Mouse (Mus musculus): ENCODE results near the gene Jam3.
A peak's percentile ranks its signal among the peaks of the same experiment; 100 is the strongest.

Jam3 gene

DNA sequence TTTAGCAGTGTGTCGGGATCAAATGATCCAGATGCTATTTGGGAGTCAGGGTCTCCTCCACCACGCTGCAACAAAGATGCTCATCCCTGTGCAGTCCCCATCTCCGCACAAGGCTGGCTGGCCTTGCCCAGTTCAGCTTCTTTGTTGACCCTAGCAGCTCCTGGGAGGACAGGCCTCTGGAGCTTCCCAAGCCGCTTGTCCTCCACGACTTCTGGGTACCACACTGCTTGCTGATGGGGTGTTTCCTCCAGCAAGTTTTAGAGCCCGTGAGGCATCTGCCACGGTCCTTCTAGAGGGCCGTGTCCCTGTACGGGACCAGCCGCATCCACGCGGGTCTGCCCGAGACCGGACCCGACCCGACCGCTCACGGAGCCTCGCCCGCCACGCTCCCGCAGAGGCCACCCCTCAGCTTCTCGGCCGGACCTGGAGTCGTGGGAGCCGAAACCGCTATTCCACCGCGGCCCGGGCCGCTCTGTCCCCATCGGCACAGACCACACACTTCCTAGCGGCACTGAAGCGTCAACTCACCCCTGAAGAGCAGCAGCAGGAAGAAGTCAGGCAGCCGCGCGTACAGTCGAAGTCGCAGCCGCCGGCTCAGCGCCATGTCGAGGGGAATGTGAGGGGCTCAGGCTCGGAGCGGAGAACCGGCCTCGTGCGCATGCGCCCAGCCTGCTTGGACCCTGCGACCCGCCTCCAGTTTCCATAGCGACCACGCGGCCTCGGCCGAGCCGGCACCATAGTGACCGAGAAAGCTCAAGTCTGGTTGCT is at the start of gene Jam3:
Gene Jam3, minus strand, starts transcription at position 659 of the 768 bp plus-strand sequence.
- peak; percentile 99 for DNase-seq (ENCODE audit: low read depth, low spot score)

DNA sequence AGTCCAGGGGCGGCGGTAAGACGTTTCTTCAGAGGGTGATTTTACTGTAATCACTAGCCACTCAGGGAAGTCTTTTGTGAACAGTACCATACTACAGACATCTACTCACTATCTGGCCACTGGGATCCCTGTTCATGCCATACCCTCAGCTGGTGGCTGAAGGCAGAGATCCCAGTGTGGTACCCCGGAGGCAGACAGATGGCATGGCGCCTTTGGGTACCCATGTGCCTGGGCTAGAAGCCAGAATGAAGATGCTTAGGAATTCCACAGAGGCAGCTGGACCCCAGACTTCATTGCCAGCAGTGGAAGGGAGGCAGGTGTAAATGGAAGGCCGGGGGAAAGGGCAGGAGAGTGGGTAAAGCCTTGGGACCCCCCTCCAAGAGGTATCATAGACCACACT is 49.0 kb upstream of the Jam3 start:
- DNase-seq (ENCODE audit: low read depth, low spot score) = no peak

DNA sequence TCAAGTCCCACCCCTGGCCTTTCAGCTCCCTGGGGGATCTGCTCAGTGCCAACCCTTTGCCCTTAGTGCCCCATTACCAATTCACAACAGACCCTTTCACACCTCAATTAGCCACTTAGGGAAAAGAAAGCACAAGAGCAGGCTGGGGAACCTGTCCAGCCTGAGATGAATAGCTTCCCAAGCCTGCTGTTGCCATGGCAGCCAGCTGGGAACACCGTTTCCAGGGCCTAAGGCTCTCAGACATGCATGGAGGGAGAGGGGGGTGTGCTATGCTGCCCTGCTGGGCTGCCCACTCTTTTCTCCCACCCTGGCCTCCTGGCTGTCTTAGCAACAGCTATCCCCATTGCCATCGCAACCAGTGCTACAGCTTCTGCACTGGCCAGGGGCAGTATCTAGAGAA is 47.9 kb upstream of the Jam3 start:
- DNase-seq (ENCODE audit: low read depth, low spot score) = peak; percentile 54

DNA sequence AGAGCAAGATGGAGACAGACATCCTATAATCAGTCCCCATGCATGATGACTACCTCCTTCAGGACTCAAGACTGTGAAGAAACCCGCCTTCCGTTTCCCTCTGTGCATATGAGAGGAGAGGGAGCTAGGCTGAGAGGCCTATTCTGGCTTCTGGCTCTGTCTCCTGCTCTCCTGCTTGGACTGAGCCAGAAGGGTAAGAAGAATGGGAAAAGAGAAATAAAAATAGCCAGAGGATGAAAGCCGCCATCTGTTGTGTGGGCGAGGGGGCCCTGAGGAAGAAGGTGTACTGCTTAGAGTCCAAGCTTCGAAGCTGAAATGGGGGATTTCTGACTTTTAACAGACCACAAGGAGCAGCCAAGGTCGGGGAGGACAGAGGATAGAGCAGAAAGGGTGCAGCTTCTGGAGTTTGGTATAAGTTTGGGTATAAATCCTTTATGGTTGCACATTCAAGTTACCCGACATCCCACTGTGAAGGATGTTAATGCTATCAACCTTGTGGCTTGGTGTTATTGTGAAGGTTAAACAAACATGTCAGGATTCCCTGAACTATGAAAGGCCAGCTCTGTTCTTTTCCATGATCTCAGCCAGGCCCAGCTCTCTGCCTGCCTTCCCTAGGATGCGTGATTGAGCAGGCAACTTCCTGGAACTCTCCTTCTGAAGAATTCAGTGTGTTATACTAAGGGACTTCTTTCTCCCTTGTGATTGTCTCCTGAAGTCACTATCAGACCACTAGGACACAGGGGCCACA is 46.4 kb upstream of the Jam3 start:
- no peak for DNase-seq (ENCODE audit: low read depth, low spot score)

DNA sequence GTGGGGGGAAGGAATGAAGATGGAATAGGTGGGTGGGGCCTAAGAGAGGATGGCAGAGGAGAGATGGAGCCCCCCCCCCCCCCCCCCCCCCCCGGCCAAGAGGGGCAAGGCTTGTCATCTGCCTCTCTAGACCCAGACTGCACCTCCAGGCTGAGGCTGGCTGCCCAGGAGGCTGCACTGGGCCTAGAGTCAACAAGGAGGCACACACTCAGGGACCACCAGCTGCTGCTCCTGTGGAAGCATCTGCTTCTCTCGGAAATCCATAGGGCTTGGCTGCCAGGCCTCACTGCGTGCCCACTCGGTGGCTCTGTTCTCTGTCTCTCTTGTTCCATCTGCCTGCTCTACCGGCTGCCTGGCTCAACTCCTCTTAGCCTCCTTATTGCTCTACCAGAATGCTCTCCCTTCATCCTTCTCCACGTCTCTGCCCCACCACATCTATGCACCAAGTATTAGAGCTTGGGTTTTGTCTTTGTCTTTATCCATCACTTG is 38.4 kb upstream of the Jam3 start:
- DNase-seq (ENCODE audit: low read depth, low spot score) = no peak

DNA sequence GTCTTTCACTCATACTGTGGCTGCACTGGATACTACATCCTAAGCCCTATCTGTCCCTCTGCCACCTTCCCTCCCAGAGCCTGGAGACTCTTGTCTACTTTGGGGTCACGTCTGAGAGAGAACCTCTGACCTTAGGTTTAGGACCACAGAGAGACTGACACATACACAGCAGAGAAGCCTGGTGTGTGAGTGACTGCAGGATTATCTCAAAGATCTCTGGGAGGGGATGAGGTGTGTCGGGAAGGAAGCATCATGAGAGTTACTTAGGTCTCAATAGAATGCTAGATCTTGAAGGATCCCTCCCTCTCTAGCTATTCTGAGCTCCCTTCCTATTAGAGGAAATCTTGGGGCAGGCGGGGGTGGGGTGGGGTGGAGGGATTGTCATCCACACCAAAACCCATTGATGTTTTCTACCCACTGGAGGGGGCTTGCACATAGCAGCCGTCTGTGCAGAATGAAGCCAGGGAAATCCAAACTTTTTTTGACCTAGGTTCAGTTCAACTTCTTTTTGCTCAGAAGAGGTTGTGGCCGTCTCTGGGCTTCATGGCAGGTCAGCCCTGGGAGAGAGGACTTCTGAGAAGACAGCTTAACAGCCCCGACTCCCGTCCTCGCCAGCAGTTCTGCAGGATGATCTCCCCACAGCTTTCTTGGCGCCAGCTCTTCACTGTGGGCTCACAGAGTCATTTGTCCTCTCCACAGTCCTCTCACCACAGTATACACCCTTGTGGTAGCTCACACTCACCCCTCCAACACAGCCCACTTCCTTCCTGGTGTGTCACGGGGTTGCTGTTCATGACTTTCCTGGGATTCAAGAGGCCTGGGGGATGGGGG is 37.8 kb upstream of the Jam3 start:
- no peak for DNase-seq (ENCODE audit: low read depth, low spot score)

DNA sequence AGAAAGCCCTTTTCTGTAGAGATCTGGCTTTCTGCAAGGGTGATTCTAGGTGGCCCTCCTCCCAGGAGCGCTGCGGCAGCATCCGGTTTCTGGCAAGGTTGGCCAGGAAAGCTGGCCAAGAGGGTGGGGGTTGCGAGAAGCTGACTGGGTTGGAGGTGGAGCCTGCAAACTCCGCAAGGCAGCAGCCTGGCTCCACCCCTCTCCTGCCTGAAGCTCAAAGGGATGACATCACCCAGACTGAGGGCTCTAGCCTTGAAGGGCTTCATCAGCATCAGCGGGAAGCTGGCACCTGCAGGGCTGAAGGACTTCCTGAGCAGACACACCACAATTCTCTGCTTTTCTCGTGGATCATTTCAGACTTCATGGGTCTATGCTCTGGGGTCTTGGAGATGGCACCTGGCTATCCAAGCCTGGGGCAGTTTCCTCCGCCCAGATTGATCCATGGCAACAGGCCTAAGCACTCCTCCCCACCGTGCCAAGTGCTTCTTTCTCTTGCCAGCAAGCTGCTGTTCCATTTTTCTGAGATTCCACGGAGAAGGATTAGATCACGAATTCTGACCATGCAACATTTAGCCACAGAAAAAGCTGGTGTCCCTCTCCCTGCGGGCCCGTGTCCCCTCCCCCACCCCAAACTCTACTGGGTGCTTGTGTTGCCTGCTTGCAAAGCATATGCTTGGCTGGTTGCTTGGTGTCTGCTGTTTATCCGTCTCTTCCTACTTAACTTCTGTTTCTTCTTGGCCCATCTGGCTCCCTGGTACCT is 37.0 kb upstream of the Jam3 start:
- peak; percentile 93 for DNase-seq (ENCODE audit: low read depth, low spot score)

DNA sequence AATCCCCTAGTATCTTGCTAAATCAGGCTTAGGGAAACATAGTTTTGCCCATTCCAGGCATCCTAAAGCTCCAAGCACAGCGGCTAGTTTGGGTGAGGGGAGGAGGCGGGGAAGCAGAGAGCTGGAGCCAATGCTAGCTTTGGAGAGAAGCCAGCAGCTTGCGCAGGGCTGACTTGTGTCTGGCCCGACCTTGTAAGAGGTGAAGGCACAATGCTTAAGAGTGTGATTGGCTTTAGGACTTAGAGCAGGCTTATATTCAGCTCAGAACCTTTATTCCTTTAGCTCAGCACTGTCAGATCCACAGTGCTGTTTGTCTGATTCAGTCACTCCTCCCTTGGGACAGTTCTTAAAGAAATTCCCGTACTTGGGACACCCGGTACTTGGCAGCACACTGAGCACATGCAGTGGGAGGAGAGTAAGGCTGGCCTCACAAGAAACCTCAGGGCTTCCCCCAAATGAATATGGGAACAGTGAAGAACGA is 36.3 kb upstream of the Jam3 start:
- DNase-seq (ENCODE audit: low read depth, low spot score) = peak; percentile 57

DNA sequence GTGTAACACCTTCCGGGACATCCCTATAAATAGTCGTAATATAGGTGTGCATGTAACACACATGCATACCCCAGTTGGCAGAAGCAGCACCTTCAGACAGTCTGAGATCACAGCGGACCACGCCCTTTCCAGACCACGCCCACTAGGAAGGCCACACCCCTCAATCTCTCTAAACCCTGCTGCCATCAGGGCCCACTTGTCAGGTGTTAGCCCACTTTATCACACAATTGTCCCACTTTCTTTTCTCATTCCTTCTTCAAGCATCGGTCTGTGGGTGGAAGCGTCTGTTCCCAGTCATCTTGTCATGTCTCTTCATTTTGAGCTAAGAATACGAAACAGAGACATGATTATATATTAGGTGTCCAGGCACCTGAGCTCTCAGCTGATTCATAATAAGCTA is 35.2 kb upstream of the Jam3 start:
- peak; percentile 51 for DNase-seq (ENCODE audit: low read depth, low spot score)

DNA sequence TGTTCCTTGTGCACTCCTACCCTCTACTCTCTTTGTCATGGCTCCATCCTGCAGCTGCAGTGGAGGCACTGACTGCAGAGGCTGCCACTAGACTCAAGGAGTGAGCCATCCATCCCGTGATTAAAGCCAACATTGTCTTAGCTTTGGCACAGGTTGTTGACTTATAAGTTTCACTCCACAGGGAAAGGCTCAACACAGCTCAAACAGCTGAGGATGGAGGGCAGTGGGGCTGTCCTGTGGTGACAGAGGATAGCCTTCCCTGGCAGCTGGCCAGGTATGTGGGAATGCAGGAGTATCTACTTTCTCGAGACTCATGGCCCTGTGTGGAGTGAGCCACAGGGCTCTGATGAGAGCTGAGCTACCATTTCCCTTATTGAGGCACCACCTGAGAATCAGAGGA is 34.1 kb upstream of the Jam3 start:
- no peak for DNase-seq (ENCODE audit: low read depth, low spot score)

DNA sequence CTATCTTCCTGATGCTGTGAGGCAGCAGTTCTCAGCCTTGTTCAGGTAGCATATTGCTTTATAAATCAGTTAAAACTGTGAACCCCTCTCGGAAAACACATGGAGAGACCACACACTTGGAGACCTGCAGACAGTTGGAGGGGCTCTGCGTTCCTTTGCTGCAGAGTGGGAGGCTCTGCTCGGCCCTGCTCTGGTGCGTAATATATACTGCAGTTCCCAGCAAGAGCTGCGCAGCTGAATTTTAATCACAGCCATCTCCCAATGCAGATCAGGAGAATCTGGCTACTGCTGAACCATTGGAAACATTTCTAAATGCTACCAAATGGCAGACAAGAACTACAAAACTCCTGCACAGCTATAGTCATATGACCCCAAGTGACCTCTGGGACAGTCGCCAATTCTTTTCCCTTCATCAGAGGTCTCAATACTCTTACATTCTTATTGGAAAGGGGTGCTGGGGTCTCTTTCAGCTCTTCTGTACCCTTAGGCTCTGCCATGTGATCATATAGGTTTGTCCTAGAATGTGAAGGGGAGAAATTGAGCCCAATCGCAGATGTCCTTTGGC is 33.5 kb upstream of the Jam3 start:
- DNase-seq (ENCODE audit: low read depth, low spot score) = no peak

DNA sequence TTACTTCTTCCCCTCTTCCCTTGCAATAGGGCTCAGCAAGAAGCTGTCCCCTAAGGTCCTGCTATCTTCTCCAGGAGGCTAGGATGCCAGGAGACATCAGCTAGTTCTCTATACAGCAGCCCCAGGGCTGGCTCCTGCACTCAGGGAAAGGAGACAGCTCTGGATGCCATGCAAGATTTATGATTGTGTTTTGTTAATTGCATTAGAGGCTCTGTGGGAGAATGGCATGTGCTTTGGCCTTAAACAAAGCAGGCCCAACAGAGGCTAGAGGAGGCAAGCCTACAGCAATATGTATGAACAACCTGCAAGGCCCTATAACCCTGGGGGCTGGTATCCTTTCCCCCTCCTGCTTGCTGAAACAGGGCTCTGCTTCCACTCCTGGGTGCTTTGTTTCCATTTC is 30.6 kb upstream of the Jam3 start:
- DNase-seq (ENCODE audit: low read depth, low spot score) = no peak

DNA sequence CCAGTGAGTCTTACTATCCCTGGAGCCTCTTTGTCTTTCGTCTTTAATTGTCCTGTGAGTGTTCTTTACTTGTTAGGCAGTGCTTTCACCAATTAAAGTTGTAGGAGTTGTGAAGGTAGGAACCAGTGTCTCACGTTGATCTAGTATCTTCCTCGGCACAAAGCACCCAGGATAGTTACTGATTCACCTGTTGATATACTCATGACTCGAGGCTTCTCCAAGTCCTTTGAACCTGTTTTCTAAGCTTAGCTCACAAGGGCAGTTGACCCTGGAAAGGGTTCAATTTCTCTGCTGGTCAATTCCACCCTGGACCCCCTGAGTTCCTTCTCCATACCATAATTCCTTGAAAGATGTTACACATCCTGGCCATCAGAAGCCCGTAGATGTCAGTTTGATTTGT is 26.9 kb upstream of the Jam3 start:
- no peak for DNase-seq (ENCODE audit: low read depth, low spot score)

DNA sequence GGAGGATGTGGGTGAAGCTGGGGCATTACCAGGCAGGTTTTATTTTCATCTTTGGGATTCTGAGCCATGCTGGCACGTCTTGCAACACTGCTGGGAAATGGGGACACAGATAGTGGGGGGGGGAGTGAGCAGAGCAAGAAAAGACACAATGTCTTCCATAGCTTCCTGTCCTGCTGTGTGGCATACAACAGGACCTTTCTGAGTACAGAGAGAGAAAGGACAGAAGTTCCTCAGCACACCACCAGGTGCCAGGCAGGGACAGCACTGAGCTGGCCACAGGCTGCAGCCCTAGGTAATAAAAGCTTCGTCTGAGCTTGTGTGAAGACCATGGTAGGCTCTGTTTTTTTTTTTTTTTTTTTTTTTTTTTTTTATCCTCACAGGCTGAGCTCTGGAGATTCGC is 25.3 kb upstream of the Jam3 start:
- DNase-seq (ENCODE audit: low read depth, low spot score) = no peak

DNA sequence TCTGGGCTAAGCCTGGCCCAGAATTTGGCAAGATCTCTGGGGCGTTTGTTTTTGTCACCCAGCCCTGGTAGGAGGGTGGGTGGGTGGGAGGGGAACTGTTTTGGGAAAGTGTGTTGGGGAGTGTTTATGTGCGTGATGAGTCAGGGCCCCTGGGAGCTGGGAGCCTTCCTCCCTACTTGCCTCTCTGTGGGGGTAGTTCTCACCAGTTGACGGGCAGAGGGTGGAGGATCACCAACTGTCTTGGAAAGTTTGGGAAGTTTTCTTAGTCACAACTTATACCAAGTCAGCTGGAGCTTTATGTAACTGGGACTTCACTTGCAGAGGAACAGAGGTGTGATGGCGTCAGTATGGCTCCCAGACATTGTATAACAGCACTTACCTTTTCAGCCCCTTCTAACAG is 23.7 kb upstream of the Jam3 start:
- no peak for DNase-seq (ENCODE audit: low read depth, low spot score)

DNA sequence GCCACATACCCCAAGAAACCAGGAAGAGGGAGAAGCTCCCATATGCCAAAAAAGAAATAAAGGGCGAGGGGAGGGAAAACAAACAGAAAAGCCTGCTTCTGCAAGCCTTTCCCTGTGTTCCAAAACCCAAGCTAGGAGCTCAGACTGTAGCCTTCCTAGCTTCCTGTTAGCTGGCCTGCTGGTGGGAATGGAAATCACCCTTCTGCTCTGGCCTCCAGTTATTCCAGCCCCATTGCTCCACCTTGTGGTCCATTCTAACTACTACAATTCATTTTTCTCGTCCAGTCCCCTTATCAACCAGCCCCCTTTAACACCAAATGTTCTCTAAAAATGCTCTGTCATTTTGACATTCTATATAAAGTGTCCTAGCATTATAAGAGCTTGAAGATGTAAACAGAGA is 20.9 kb upstream of the Jam3 start:
- peak; percentile 88 for DNase-seq (ENCODE audit: low read depth, low spot score)

DNA sequence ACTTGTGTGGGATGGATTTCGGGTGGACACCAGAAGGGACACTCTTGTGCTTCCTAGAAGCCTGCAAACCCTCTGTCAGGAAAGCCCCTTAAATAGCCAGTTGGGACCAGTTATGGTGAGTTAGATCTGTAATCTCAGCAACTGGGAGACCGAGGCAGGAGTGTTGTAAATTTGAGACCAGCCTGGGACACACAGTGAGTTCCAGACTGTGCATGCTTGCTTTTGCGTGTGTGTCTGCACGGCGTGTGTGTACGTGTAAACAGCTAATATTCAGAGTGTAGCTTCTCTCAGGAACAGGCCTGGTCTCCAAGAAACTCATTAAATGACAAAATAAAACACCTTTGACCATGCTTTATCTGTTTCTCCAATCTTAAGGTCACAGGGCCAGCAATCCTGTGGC is 20.5 kb upstream of the Jam3 start:
- no peak for DNase-seq (ENCODE audit: low read depth, low spot score)

DNA sequence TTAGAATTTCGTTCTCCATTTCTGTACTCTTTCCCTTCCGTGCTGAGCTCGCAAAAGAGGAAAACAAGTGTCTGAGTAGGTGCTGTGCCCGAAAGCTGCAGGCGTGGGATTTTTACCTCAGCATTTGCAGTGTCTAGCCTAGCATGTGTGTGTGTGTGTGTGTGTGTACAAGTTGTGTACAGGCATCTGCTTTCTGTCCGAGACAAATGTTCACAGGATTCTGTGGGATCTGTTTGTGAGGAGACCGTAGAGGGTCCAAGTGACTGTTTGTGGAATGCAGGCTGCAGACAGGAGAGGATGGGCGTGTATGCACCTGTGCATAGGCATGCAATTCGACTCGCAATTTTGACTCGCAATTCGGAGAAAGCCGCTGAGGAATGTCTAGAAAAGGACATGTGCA is 20.0 kb upstream of the Jam3 start:
- DNase-seq (ENCODE audit: low read depth, low spot score) = peak; percentile 56

DNA sequence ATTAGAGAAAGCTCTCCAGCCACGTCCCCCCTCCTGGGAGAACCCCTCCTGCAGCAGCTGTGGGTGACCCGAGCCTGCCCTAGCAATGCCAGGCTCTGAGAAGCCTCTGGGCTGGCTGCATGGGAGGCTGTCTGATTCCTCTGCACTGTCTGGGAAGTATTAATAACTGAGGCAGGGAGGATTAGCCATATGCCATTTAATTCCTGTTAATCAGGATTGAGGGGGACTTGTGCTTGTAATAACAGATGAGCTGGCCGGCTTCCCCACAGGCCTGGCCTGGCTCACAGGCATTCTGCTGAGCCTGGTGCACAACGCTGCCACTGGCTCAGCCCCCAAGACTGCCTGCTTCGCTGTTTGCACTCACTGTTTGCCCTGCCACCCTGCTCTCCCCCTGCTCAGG is 18.9 kb upstream of the Jam3 start:
- DNase-seq (ENCODE audit: low read depth, low spot score) = no peak

DNA sequence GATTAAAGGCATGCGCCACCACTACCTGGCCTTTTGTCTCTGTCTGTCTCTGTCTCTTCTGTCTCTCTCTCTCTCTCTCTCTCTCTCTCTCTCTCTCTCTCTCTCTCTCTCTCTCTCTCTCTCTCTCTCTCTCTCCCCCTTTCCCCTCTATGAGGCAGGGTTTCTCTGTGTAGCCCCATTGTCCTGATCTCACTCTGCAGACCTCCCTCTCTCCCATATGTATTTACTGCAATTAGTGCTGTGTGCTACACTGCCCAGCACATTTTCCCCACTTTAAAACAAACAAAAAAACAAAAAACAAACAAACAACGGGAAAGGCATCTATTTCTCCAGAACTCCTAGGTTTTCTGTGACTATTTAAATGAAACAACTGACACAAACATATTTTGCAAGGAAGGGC is 18.4 kb upstream of the Jam3 start:
- DNase-seq (ENCODE audit: low read depth, low spot score) = no peak

DNA sequence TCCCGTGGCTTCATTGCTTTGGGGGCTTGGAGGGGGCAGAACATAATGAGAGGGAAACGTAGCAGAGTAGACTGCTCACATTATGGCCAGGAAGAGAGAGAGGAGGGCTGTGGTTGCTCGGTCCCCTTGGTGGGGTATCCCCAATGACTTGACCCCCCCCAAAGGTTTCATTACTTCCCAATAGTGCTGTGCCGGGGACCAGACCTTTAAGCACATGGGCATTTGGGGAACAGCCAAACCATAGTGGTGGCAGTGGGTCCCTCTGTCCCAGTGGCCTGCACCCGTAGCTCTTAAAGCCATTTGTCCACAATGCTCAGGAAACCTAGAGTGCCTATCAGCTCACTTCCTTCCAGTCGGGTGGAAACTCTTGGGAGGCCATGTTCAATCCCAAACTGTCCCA is 17.6 kb upstream of the Jam3 start:
- DNase-seq (ENCODE audit: low read depth, low spot score) = no peak
